Mouse (Mus musculus) cerebellum, adult 2 months (tissue): ENCODE results near the gene Gpr83. TPM values are rescaled to one million over a fixed set of nuclear protein-coding genes. Genes with fewer than 3 reads are reported as not detected.

Experiments used
- DNase-seq, 2 experiments: peaks; one replicate each; pipeline ENCODE4 v3.0.0; 2021
- H3K27ac ChIP-seq: fragments of 200-500 bp; 2 replicates; pipeline ENCODE4 v1.5.1; 2012; ENCODE audit warnings: low read length, control low read depth, inconsistent platforms; ENCODE audit not compliant: insufficient read depth
- H3K27me3 ChIP-seq: fragments of 200-500 bp; 2 replicates; pipeline ENCODE4 v1.6.1; 2012; ENCODE audit warnings: inconsistent platforms, mild to moderate bottlenecking, low read length, moderate library complexity; ENCODE audit not compliant: control insufficient read depth, insufficient read depth
- H3K4me1 ChIP-seq: fragments of 200-500 bp; 2 replicates; pipeline ENCODE4 v1.6.1; 2011; ENCODE audit warnings: low read length; ENCODE audit not compliant: control insufficient read depth, insufficient read depth
- H3K4me3 ChIP-seq: fragments of 200-500 bp; replicated peaks from 2 replicates; pipeline ENCODE3; 2011; ENCODE audit warnings: mild to moderate bottlenecking, low read depth, low read length, control low read depth; ENCODE audit not compliant: insufficient read depth
- CTCF ChIP-seq: fragments of 200-500 bp; IDR thresholded peaks from 2 replicates; pipeline ENCODE4 v1.5.1; 2011; ENCODE audit warnings: low read depth, mild to moderate bottlenecking, control low read depth, low read length, moderate library complexity, borderline replicate concordance; ENCODE audit not compliant: insufficient read depth
- POLR2A ChIP-seq: fragments of 200-500 bp; IDR thresholded peaks from 2 replicates; pipeline ENCODE4 v1.6.1; 2011; ENCODE audit warnings: low read length, control low read depth, borderline replicate concordance; ENCODE audit not compliant: insufficient read depth
- WGBS: fragments of 180-500 bp; shearing (Covaris S2); methylation state at CpG from one replicate; pipeline ENCODE4 v1.1.7; 2018; 5-methylcytosine and 5-hydroxymethylcytosine counted together
- polyA plus RNA-seq: library from polyadenylated mRNA; depleted of rRNA; stranded (reverse); fragments of >200 nt; gene quantifications from 2 replicates; pipeline ENCODE4 v1.2.3, GENCODE M21; 2012; rRNA removed

Gpr83 gene
- polyA plus RNA-seq, 1 experiment, result 2.8 TPM

DNA sequence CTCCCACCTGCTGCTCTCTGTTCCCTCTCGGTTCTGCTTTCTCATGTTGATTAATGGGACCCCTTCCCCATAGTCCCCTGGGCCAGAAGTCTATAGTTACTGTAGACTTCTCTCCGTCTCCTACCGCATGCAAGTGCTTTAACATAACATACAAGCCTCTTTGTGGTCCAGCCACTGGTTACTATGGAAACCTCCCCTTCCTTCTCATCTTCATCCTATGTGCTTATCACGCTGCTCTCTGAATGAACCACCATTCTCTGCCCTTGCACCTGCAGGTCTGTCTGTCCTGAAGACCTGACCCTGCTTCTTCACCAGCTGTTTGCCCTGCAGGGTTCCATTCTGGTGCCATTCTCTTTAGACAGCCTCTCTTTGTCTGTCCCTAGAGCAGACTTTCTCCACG is 50.0 kb downstream of the Gpr83 start:
- H3K4me3 ChIP-seq, result no peak overlapping the region
- H3K27ac ChIP-seq, result no peak overlapping the region
- WGBS, result 29% methylated on average over 5 of the region's 5 CpGs
- no peaks in the 10 kb centered on the region for H3K27me3 ChIP-seq
- H3K4me1 ChIP-seq, result no peaks in the 10 kb centered on the region
- no peak for DNase-seq
- TF ChIP-seq CTCF (no peak), POLR2A (no peak)

DNA sequence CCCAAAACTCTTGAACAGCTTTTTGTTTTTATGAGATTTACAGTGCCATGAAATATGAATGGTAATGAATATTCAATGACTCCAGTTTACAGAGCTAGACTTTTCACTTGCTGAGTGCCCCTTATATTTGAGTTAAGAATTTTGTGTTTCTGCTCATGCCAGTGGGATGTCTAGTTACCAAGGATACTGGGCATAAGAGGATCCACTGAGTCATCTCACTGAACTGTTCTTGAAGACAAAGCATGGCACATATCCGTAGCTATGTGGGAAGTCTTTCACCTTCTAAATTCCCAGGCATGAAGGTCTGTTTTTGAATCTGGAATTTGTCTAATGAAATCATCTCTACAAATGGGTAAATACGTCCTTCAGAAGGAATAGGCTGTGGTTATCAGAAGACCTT is 52.0 kb downstream of the Gpr83 start:
- TF ChIP-seq POLR2A (no peak), CTCF (no peak)
- Histone ChIP-seq H3K27me3 (no peaks in the 10 kb centered on the region), H3K4me3 (no peak overlapping the region), H3K4me1 (no peaks in the 10 kb centered on the region), H3K27ac (no peak overlapping the region)
- no peak for DNase-seq
- WGBS, result 74% methylated on average over 2 of the region's 2 CpGs

DNA sequence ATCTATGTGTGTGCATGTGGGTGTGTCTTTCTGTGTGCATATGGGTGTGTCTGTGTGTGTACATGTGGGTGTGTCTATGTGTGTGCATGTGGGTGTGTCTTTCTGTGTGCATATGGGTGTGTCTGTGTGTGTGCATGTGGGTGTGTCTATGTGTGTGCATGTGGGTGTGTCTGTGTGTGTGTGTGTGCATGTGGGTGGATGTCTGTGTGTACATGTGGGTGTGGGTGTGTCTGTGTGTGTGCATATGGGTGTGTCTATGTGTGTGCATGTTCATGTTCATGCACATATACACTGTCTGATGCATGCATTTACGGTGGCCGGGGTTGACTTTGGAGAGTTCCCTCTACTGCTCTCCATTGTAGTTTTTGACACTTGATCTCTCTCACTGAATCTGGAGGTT is 57.7 kb downstream of the Gpr83 start:
- WGBS, result 93% methylated on average over 2 of the region's 2 CpGs
- Histone ChIP-seq H3K27me3 (no peaks in the 10 kb centered on the region), H3K4me1 (no peaks in the 10 kb centered on the region), H3K27ac (no peak overlapping the region), H3K4me3 (no peak overlapping the region)
- no peak for DNase-seq
- TF ChIP-seq POLR2A, result no peak
- TF ChIP-seq CTCF, result no peak

DNA sequence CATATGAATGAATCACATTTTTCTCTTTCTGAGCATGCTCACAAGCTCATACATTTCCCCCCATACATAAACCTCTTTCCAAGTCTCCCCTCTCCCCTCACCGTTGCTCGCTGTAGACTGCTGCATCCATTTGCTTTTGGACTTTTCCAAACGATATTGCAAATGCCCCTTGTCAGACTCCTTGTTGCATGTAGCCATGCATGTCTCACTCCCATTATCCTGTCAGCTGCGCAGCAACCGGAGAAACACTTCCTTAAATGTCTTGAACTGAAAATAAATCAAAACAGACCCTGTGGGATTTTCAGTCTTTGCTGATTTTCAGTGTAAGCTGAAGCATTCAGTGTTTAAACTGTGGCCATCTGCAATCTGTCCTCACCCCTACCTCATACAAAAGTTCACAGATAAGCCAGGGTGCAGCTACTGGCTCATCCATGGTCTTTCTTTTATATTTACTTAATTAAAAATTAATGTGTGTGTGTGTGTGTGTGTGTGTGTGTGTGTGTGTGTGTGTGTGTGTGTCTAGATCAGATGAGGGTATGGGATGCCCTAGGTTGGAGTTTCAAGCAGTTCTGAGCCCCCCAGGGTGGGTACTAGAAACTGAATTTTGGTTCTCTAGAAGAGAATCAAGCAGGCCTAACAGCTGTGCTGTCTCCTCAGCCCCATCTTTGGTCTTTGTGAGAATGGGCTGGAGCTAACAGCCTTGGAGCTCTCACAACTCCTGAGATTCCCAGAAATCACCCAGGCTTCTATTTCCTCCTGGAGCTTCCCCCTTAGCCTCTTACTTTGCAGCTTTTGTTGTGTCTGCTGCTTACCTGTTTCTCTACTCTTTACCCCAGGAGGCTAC is 59.0 kb downstream of the Gpr83 start:
- no peak for DNase-seq
- Histone ChIP-seq H3K4me1 (no peaks in the 10 kb centered on the region), H3K4me3 (no peak overlapping the region), H3K27me3 (no peaks in the 10 kb centered on the region), H3K27ac (no peak overlapping the region)
- TF ChIP-seq POLR2A (no peak), CTCF (no peak)
- 75% methylated on average over 5 of the region's 5 CpGs for WGBS

Other genes starting within 250 kb of the Gpr83 start
- gene Amotl1, start 215.2 kb upstream of the Gpr83 start, polyA plus RNA-seq, result 10.1 and 10.3 TPM in 2 replicates
- gene Piwil4, start 119.5 kb upstream of the Gpr83 start, polyA plus RNA-seq, result 0.08 and 0.11 TPM in 2 replicates
- 0.22 and 0.26 TPM in 2 replicates for gene Fut4, start 107.8 kb upstream of the Gpr83 start, polyA plus RNA-seq
- 0.41 and 1.7 TPM in 2 replicates for gene 1700012B09Rik, start 89.2 kb upstream of the Gpr83 start, polyA plus RNA-seq
- 7.5 and 8.2 TPM in 2 replicates for gene Mre11a, start 75.6 kb upstream of the Gpr83 start, polyA plus RNA-seq
- gene Ankrd49, start 75.4 kb upstream of the Gpr83 start, polyA plus RNA-seq, result 8.5 and 11.0 TPM in 2 replicates
- gene Izumo1r, start 43.7 kb downstream of the Gpr83 start, polyA plus RNA-seq, result not detected in 2 replicates
- 14.1 and 18.5 TPM in 2 replicates for gene Panx1, start 185.3 kb downstream of the Gpr83 start, polyA plus RNA-seq